Mouse (Mus musculus) thymus, adult 2 months (tissue): ENCODE data around the gene Ppp3cb. TPM values are rescaled to one million over a fixed set of nuclear protein-coding genes. Genes with fewer than 3 reads are reported as not detected.

Experiments used
- DNase-seq: peaks from one replicate; pipeline ENCODE4 v3.0.0; 2021
- H3K27ac ChIP-seq: fragments of 200-500 bp; 2 replicates; pipeline ENCODE4 v1.5.1; 2012; ENCODE audit warnings: low read length, control low read depth; ENCODE audit not compliant: control insufficient read depth, insufficient read depth
- H3K27me3 ChIP-seq: fragments of 200-500 bp; 2 replicates; pipeline ENCODE4 v1.6.1; 2012; ENCODE audit warnings: mild to moderate bottlenecking, low read length, moderate library complexity, mixed read lengths; ENCODE audit not compliant: control insufficient read depth, insufficient read depth
- H3K36me3 ChIP-seq: fragments of 200-500 bp; 2 replicates; pipeline ENCODE4 v1.6.1; 2012; ENCODE audit warnings: mild to moderate bottlenecking, low read length, moderate library complexity; ENCODE audit not compliant: control insufficient read depth, insufficient read depth
- H3K4me1 ChIP-seq: fragments of 200-500 bp; replicated peaks from 2 replicates; pipeline ENCODE4 v1.6.1; 2012; ENCODE audit warnings: low read length; ENCODE audit not compliant: control insufficient read depth, insufficient read depth
- H3K4me3 ChIP-seq: fragments of 200-500 bp; 2 replicates; pipeline ENCODE4 v1.5.1; 2012; ENCODE audit warnings: mild to moderate bottlenecking, low read length, control low read depth, moderate library complexity; ENCODE audit not compliant: control insufficient read depth, insufficient read depth
- CTCF ChIP-seq: fragments of 200-500 bp; IDR thresholded peaks from 2 replicates; pipeline ENCODE4 v1.5.1; 2012; ENCODE audit warnings: mild to moderate bottlenecking, control low read depth, low read length, moderate library complexity, borderline replicate concordance; ENCODE audit not compliant: control insufficient read depth, poor library complexity, insufficient read depth; ENCODE audit errors: extremely low read depth
- POLR2A ChIP-seq: fragments of 200-500 bp; IDR thresholded peaks from 2 replicates; pipeline ENCODE4 v1.6.1; 2012; ENCODE audit warnings: mild to moderate bottlenecking, low read length, control low read depth, moderate library complexity; ENCODE audit not compliant: control insufficient read depth, poor library complexity, insufficient read depth; ENCODE audit errors: extremely low read depth
- WGBS: fragments of 180-500 bp; shearing (Covaris S2); methylation state at CpG from one replicate; pipeline ENCODE4 v1.1.7; 2018; 5-methylcytosine and 5-hydroxymethylcytosine counted together
- polyA plus RNA-seq: library from polyadenylated mRNA; depleted of rRNA; stranded (reverse); fragments of >200 nt; gene quantifications from 2 replicates; pipeline ENCODE4 v1.2.3, GENCODE M21; 2012

Gene Ppp3cb
- polyA plus RNA-seq, 1 experiment: 29.1 TPM

DNA sequence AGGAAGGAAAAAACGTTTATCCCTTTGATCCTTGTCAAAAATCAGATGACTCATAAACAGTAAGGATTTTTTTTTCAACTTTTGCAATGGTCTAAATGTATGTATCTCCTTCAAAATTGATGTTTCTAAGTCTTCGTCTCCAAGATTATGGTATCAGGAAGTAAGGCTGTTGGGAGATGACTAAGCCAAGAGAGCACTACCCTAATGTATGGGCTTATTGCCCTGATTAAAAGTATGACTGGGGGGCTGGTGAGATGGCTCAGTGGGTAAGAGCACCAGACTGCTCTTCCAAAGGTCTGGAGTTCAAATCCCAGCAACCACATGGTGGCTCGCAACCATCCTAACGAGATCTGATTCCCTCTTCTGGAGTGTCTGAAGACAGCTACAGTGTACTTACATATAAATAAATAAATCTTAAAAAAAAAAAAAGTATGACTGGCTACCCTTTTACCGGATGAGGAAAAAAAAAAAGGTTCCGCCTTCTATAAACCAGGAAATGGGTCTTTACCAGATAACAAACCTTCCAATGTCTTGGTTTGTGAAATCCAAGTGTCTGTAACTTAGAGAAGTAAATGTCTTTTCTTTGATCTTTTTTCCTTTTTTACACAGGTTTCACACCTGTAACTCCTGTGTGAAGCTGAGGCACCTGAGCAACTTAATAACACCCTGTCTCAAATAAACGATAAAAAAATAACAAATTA, 64.2 kb downstream of the Ppp3cb start:
- H3K36me3 ChIP-seq: peaks cover 10% of the 10 kb centered on the region

DNA sequence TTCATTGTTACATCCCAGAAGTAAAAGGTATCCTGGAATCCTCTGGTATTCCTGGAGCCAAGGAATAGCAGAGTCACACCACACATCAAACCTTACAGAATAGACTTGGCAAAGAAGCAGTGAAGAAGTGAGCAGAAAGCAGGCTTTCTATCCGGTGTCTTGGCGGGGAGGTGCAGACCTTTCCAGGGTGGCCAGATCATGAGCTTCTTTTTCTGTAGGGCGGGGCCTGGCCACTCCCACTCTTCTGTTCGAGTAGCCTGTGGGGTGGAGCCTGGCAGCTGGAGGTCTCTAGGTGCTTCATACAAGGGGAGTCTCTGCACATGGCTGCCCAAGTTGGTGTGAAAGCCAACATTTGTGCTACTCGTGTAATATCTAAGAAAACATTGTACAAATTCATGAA, 65.2 kb downstream of the Ppp3cb start:
- WGBS: 64% methylated on average over 5 of the region's 5 CpGs
- TF ChIP-seq CTCF (no peak), POLR2A (no peak)
- Histone ChIP-seq H3K27ac (no peak overlapping the region), H3K4me1 (peaks cover 7% of the 10 kb centered on the region; the same call in 1 of the 2 replicates), H3K4me3 (no peak overlapping the region), H3K27me3 (no peaks in the 10 kb centered on the region), H3K36me3 (peaks cover 10% of the 10 kb centered on the region)
- peak; percentile 14 for DNase-seq

More for the DNA sequence above, 64.2 kb downstream of the Ppp3cb start:
- Histone ChIP-seq H3K4me1 (peaks cover 7% of the 10 kb centered on the region; the same call in 1 of the 2 replicates), H3K27ac (no peak overlapping the region), H3K4me3 (no peak overlapping the region), H3K27me3 (no peaks in the 10 kb centered on the region)
- 89% methylated on average over 7 of the region's 7 CpGs for WGBS
- no peak for DNase-seq
- TF ChIP-seq CTCF: no peak
- TF ChIP-seq POLR2A: no peak

- peaks cover 7% of the 10 kb centered on the region; the same call in 1 of the 2 replicates for H3K4me1 ChIP-seq
- H3K36me3 ChIP-seq: peaks cover 10% of the 10 kb centered on the region
- H3K27me3 ChIP-seq: no peaks in the 10 kb centered on the region
- no peak for TF ChIP-seq POLR2A
- TF ChIP-seq CTCF: no peak
- WGBS: 88% methylated on average over 1 of the region's 1 CpGs
- H3K27ac ChIP-seq: no peak overlapping the region
- no peak for DNase-seq
- H3K4me3 ChIP-seq: peak overlapping the region; percentile 100
Observed at GRCm38 (mm10) chr14:20480195-20480579, 66.2 kb downstream of the Ppp3cb start.

DNA sequence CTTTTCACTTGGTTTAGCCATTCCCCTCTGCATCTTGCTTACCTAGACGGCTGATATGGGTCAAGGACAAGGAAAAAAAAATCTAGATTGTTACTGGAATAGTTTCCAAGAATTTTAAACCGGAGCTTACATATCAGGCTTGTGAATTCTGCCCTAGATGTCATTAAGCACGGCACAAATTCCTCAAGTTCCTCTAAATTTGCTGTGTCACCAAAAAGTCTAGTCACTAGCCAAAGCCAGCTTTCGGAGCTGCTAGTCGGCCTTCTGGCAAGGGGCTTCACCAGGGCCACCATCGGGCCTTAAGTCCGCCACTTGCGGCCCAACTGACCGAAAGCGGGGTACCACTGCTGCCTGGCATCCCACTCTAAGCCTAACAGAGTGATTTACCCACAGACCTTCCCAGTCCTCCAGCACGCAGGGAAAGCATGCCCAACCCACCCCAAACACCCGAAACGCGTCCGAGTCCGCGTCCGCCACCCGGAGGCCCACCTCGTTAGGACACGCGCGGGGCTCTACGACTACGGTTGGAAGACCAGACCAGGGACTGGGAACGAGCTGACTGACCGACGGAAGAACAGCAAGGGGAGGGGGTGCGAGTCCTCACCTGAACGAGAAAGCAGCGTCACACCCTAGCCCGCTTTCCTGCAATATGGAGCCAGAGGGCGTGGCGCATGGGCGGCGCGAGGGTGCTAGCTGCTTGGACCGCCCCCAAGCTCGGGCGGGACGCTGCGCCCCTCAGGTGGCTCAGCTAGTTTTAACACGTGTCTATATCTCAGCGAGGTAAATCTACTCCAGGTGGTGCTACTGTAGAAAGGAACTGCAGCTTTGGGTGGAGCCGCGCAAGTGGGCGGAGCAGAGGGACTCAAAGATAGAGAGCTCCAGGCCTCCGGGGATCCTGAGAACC, 66.8 kb downstream of the Ppp3cb start, which contains the start of gene Anxa7:
Gene Anxa7, minus strand, starts transcription at position 843 of the 904 bp plus-strand sequence.
- H3K4me3 ChIP-seq: peak within 1 kb of the TSS; percentile 100
- peak within 1 kb of the TSS; percentile 64 for H3K27ac ChIP-seq
- H3K27me3 ChIP-seq: no peaks in the 10 kb centered on the region
- H3K36me3 ChIP-seq: peaks cover 3% of the 10 kb centered on the region
- peaks cover 7% of the 10 kb centered on the region; the same call in 1 of the 2 replicates for H3K4me1 ChIP-seq
- TF ChIP-seq CTCF: peak; percentile 10; the same call in 1 of the 2 replicates
- no peak; the same call in 1 of the 2 replicates for TF ChIP-seq POLR2A
- DNase-seq: peak; percentile 82
- under 1% methylated on average over 48 of the region's 48 CpGs for WGBS

DNA sequence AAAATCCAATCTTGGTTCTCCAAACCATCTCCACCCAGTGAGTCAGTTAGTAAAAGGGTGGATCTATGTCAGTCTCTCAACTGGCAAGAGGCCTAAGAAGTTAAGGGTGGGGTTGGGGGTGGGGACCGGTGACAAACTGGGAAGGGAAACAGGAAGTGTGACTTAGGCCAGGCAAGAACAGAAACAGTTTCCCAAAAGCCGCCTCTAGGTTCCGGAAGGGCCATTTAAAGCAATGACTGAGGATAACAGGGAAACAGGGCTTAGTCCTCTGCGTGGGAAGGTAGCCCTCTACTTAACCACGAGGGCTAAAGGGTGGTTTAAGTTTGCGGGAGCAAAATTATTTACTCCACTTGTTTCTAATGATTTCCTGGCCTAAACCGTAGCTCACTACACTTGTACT, 67.6 kb downstream of the Ppp3cb start:
- whole genome bisulfite sequencing: 3% methylated on average over 7 of the region's 7 CpGs
- Histone ChIP-seq H3K4me1 (peaks cover 7% of the 10 kb centered on the region; the same call in 1 of the 2 replicates), H3K27me3 (no peaks in the 10 kb centered on the region), H3K36me3 (no peaks in the 10 kb centered on the region), H3K4me3 (no peak overlapping the region), H3K27ac (peak overlapping the region; percentile 64)
- TF ChIP-seq CTCF: no peak
- no peak for TF ChIP-seq POLR2A
- DNase-seq: peak; percentile 23

- WGBS: 7% methylated on average over 3 of the region's 3 CpGs
- Histone ChIP-seq H3K4me3 (no peak overlapping the region), H3K27me3 (no peaks in the 10 kb centered on the region), H3K36me3 (no peaks in the 10 kb centered on the region), H3K4me1 (peaks cover 7% of the 10 kb centered on the region; the same call in 1 of the 2 replicates), H3K27ac (peak overlapping the region; percentile 64)
- TF ChIP-seq POLR2A (no peak), CTCF (no peak)
- DNase-seq: peak; percentile 20
Observed at GRCm38 (mm10) chr14:20478385-20478784, 68.0 kb downstream of the Ppp3cb start.
